Comparison of ENCODE assay signal across 13 mouse cellular contexts in genomic region chr1:134679445-134679844, GRCm38 (mm10). TPM values are rescaled to one million over a fixed set of nuclear protein-coding genes. Genes with fewer than 3 reads are reported as not detected.
DNase-seq lines count a peak whose midpoint lies in the region; TF ChIP-seq lines count a peak whose summit lies in the region.
"Had no signal": no experiment of that assay in that cellular context is flagged by ENCODE, and none has a peak within 500 bp of the region (broad histone marks: within the 10 kb centered on the region; RNA-seq: fewer than 3 reads in every experiment).

No protein-coding gene starts in this region.

- DNase-seq in heart, adult 11 months = peak; percentile 95
- DNase-seq in heart, postnatal 4 days = no peak
- peak; percentile 35 to 39 for DNase-seq in spleen, adult 18-20 months
- DNase-seq in spleen, adult 12 weeks (ENCODE audit: low spot score) = no peak
- peak; percentile 76 to 78 for DNase-seq in spleen, postnatal 36 days (ENCODE audit: low spot score in 2 of 2)
- DNase-seq in cerebellum, adult 9-11 months = no peak
- DNase-seq in thymus, adult 2 months = no peak
- DNase-seq: cerebellum, adult 11 months; embryo, embryonic 11 days; kidney, adult 18-20 months; right cerebral cortex, postnatal 4 days; thymus, adult 18-20 months had no signal

- no peak for TF ChIP-seq CTCF in thymus, adult 2 months (IDR thresholded peaks at IDR 0.05; ENCODE audit: borderline replicate concordance, control insufficient read depth, extremely low read depth, insufficient read depth, low read length, poor library complexity)

- no peak for TF ChIP-seq POLR2A in thymus, adult 2 months (IDR thresholded peaks at IDR 0.05; ENCODE audit: control insufficient read depth, extremely low read depth, insufficient read depth, low read length, poor library complexity)

- H3K27ac ChIP-seq in macrophage = peak overlapping the region; percentile 38
- H3K27ac ChIP-seq in thymus, adult 2 months (ENCODE audit: control insufficient read depth, insufficient read depth, low read length) = no peak overlapping the region

- no peaks in the 10 kb centered on the region; the same call in none of the 2 replicates for H3K4me1 ChIP-seq in thymus, adult 2 months (replicated peaks; ENCODE audit: control insufficient read depth, insufficient read depth, low read length)

- no peaks in the 10 kb centered on the region for H3K79me2 ChIP-seq in macrophage (ENCODE audit: inconsistent target)

- H3K4me3 ChIP-seq in macrophage (ENCODE audit: inconsistent target) = no peak overlapping the region
- H3K4me3 ChIP-seq in thymus, adult 2 months (ENCODE audit: control insufficient read depth, insufficient read depth, low read length) = no peak overlapping the region

- no peaks in the 10 kb centered on the region for H3K36me3 ChIP-seq in macrophage (ENCODE audit: inconsistent target)
- no peaks in the 10 kb centered on the region for H3K36me3 ChIP-seq in thymus, adult 2 months (ENCODE audit: control insufficient read depth, insufficient read depth, low read length)

- 3% methylated on average over 4 of the region's 4 CpGs for WGBS in macrophage (ENCODE audit: missing documents)
- WGBS in thymus, adult 2 months = 11% methylated on average over 4 of the region's 4 CpGs

- H3K27me3 ChIP-seq in thymus, adult 2 months (ENCODE audit: control insufficient read depth, insufficient read depth, low read length) = no peaks in the 10 kb centered on the region

RNA-seq across cellular contexts. Expression of gene Syt2, which starts 33.0 kb away (rescaled TPM):
- under 1 TPM in 1 of 2 experiments, not detected in 1; 0.05 TPM for total RNA-seq in heart, postnatal 4 days (2021)
- not detected for total RNA-seq in macrophage (2018; cell fraction: chromatin; rRNA removed)
- not detected for total RNA-seq in macrophage (2018; cell fraction: cytosol; rRNA removed)
- total RNA-seq in macrophage (2018; cell fraction: nucleus; rRNA removed) = not detected
- polyA plus RNA-seq in macrophage (2018) = not detected in 3 replicates
- 0.05 and 0.70 TPM in 2 replicates for polyA plus RNA-seq in thymus, adult 2 months (2012; rRNA removed)

Comparison
In these comparisons a context has a peak if more than half of its experiments do, and no peak if none do; other contexts are left out.
1. DNase-seq: peak in heart, adult 11 months (single experiment), spleen, adult 18-20 months (2 of 2) and spleen, postnatal 36 days (2 of 2); none in heart, postnatal 4 days (single experiment), spleen, adult 12 weeks (single experiment), cerebellum, adult 9-11 months (single experiment) and thymus, adult 2 months (single experiment).